Mouse (Mus musculus) testis, adult 2 months (tissue): Measurements from ENCODE around the gene Kif3b.

Experiments used
- CTCF ChIP-seq: fragments of 200-500 bp; IDR thresholded peaks from 2 replicates; pipeline ENCODE4 v1.5.1; 2012; ENCODE audit warnings: low read depth, mild to moderate bottlenecking, inconsistent platforms, low read length, moderate library complexity; ENCODE audit not compliant: control insufficient read depth, insufficient read depth, insufficient replicate concordance
- POLR2A ChIP-seq: fragments of 200-500 bp; IDR thresholded peaks from 2 replicates; pipeline ENCODE4 v1.6.1; 2012; ENCODE audit warnings: low read depth, mild to moderate bottlenecking, inconsistent platforms, low read length, moderate library complexity; ENCODE audit not compliant: control insufficient read depth

DNA sequence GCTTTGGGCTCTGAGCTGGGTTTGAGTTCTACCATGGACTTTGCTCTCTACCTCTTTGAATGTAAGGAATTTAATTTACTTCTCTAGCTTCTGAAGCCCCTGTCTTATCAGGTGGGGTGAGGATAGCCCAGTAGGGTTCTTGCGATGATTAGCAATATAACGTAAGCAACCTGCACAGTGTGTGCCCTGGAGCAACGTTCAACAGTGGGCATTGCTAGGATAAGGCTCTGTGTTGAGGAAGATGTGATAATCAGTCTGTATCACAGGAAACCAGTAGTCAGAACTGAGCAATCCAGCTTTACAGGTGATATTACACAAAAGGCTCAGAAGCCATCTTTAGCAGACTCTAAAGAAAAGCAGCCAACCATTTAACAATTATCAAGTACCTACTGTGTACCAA is 43.1 kb downstream of the Kif3b start:
- TF ChIP-seq CTCF (no peak), POLR2A (no peak)
